Mouse (Mus musculus) intestine, postnatal 0 days (tissue): Measurements from ENCODE around the gene 1700037H04Rik. TPM values are rescaled to one million over a fixed set of nuclear protein-coding genes. Genes with fewer than 3 reads are reported as not detected.

Source experiments
- ATAC-seq: fragments of 200-750 bp; cut with Nextera tagmentation; 2 replicates; pipeline ENCODE4 v1.8.0; 2017; ENCODE audit warnings: mild to moderate bottlenecking, moderate TSS enrichment, moderate library complexity
- H3K27ac ChIP-seq: fragments of 300-500 bp; sonication (generic); 2 replicates; pipeline ENCODE4 v1.5.1; 2014; ENCODE audit warnings: mild to moderate bottlenecking, low read depth, low read length, moderate library complexity
- H3K27me3 ChIP-seq: fragments of 300-500 bp; sonication (generic); replicated peaks from 2 replicates; pipeline ENCODE4 v1.6.1; 2014; ENCODE audit warnings: low read length, mixed read lengths; ENCODE audit not compliant: control insufficient read depth, insufficient read depth
- H3K36me3 ChIP-seq: fragments of 300-500 bp; sonication (generic); 2 replicates; pipeline ENCODE4 v1.6.1; 2014; ENCODE audit warnings: mild to moderate bottlenecking, moderate library complexity; ENCODE audit not compliant: control insufficient read depth, insufficient read depth
- H3K4me1 ChIP-seq: fragments of 300-500 bp; sonication (generic); replicated peaks from 2 replicates; pipeline ENCODE4 v1.6.1; 2014; ENCODE audit warnings: antibody characterized with exemption, low read length, mixed read lengths; ENCODE audit not compliant: control insufficient read depth, insufficient read depth
- H3K4me2 ChIP-seq: fragments of 300-500 bp; sonication (generic); replicated peaks from 2 replicates; pipeline ENCODE4 v1.6.1; 2014; ENCODE audit warnings: low read depth, mild to moderate bottlenecking, moderate library complexity
- H3K4me3 ChIP-seq: fragments of 300-500 bp; sonication (generic); 2 replicates; pipeline ENCODE4 v1.5.1; 2014; ENCODE audit warnings: low read depth, low read length
- H3K9ac ChIP-seq: fragments of 300-500 bp; sonication (generic); 2 replicates; pipeline ENCODE4 v1.6.1; 2014; ENCODE audit warnings: mild to moderate bottlenecking, low read depth, low read length
- H3K9me3 ChIP-seq: fragments of 300-500 bp; sonication (generic); 2 replicates; pipeline ENCODE4 v1.6.1; 2016; ENCODE audit warnings: mixed run types; ENCODE audit not compliant: control insufficient read depth
- CTCF ChIP-seq: sonication (generic); IDR thresholded peaks from 2 replicates; pipeline ENCODE4 v1.5.1; 2016; ENCODE audit warnings: low read depth, mild to moderate bottlenecking, control low read depth, antibody characterized with exemption, moderate library complexity
- WGBS: fragments of 180-500 bp; shearing (Covaris S2); extraction: QIAGEN DNeasy Blood & Tissue Kit; methylation state at CpG from one replicate; pipeline ENCODE4 v1.1.7; 2014; 5-methylcytosine and 5-hydroxymethylcytosine counted together
- polyA plus RNA-seq: library from polyadenylated mRNA; unstranded; fragments of >200 nt; fragmentation: Nextera tagmentation; extraction: Ambion mirVana; gene quantifications from 2 replicates; pipeline ENCODE4 v1.2.1, GENCODE M21; 2015

Gene 1700037H04Rik
- polyA plus RNA-seq, 1 experiment from 2014 or later: 145 TPM

- Histone ChIP-seq H3K4me1 (peaks cover 7% of the 10 kb centered on the region; the same call in 1 of the 2 replicates), H3K9ac (no peak overlapping the region), H3K36me3 (no peaks in the 10 kb centered on the region), H3K4me3 (no peak overlapping the region), H3K9me3 (no peaks in the 10 kb centered on the region), H3K27ac (no peak overlapping the region), H3K27me3 (no peaks in the 10 kb centered on the region), H3K4me2 (0 out of 2 replicates have a peak overlapping the region, but pooled peaks have one; percentile 14)
- ATAC-seq: no peak
- 72% methylated on average over 3 of the region's 3 CpGs for WGBS
- no peak for TF ChIP-seq CTCF
Measured at GRCm38 (mm10) chr2:131128636-131129157, 31.2 kb downstream of the 1700037H04Rik start.

GRCm38 (mm10) chr2:131128211-131128610, 31.7 kb downstream of the 1700037H04Rik start:
- TF ChIP-seq CTCF: no peak
- H3K9me3 ChIP-seq: no peaks in the 10 kb centered on the region
- H3K4me1 ChIP-seq: peaks cover 7% of the 10 kb centered on the region; the same call in 1 of the 2 replicates
- no peaks in the 10 kb centered on the region for H3K36me3 ChIP-seq
- peak overlapping the region; percentile 74; the same call in 1 of the 2 replicates for H3K4me2 ChIP-seq
- H3K27ac ChIP-seq: no peak overlapping the region
- ATAC-seq: no peak
- no peak overlapping the region for H3K9ac ChIP-seq
- H3K4me3 ChIP-seq: peak overlapping the region; percentile 45
- H3K27me3 ChIP-seq: no peaks in the 10 kb centered on the region
- WGBS: 76% methylated on average over 5 of the region's 5 CpGs

- Histone ChIP-seq H3K4me1 (peaks cover 7% of the 10 kb centered on the region; the same call in 1 of the 2 replicates), H3K27me3 (no peaks in the 10 kb centered on the region), H3K9ac (peak within 1 kb of the TSS; percentile 48), H3K4me2 (peak within 1 kb of the TSS; percentile 74), H3K27ac (peak within 1 kb of the TSS; percentile 46; the same call in 1 of the 2 replicates), H3K36me3 (no peaks in the 10 kb centered on the region), H3K9me3 (no peaks in the 10 kb centered on the region), H3K4me3 (peak within 1 kb of the TSS; percentile 45)
- TF ChIP-seq CTCF: no peak
- ATAC-seq: peak; percentile 57
- WGBS: 4% methylated on average over 25 of the region's 28 CpGs
Measured at GRCm38 (mm10) chr2:131127161-131127730, 32.6 kb downstream of the 1700037H04Rik start, which contains the start of gene Hspa12b. Hspa12b (plus strand) TSS chr2:131127280.

GRCm38 (mm10) chr2:131125964-131126815, 33.7 kb downstream of the 1700037H04Rik start:
- Histone ChIP-seq H3K9me3 (no peaks in the 10 kb centered on the region), H3K4me2 (no peak overlapping the region), H3K4me3 (no peak overlapping the region), H3K36me3 (no peaks in the 10 kb centered on the region), H3K27ac (no peak overlapping the region), H3K27me3 (no peaks in the 10 kb centered on the region), H3K9ac (no peak overlapping the region), H3K4me1 (peaks cover 7% of the 10 kb centered on the region; the same call in 1 of the 2 replicates)
- ATAC-seq: no peak
- no peak for TF ChIP-seq CTCF
- WGBS: 72% methylated on average over 9 of the region's 9 CpGs

GRCm38 (mm10) chr2:131125157-131125963, 34.5 kb downstream of the 1700037H04Rik start:
- no peaks in the 10 kb centered on the region for H3K9me3 ChIP-seq
- no peak overlapping the region for H3K4me2 ChIP-seq
- ATAC-seq: no peak
- H3K4me3 ChIP-seq: no peak overlapping the region
- H3K4me1 ChIP-seq: peaks cover 7% of the 10 kb centered on the region; the same call in 1 of the 2 replicates
- no peaks in the 10 kb centered on the region for H3K36me3 ChIP-seq
- no peak for TF ChIP-seq CTCF
- no peak overlapping the region for H3K9ac ChIP-seq
- 93% methylated on average over 9 of the region's 9 CpGs for WGBS
- H3K27ac ChIP-seq: no peak overlapping the region
- no peaks in the 10 kb centered on the region for H3K27me3 ChIP-seq
